Mouse (Mus musculus) limb, embryonic 10.5 days (tissue): ENCODE data around the gene Cct8l1. TPM values are rescaled to one million over a fixed set of nuclear protein-coding genes. Genes with fewer than 3 reads are reported as not detected.

ENCODE experiments used
- DNase-seq: peaks from one replicate; pipeline ENCODE4 v3.0.0-alpha.2; 2017; ENCODE audit warnings: low spot score
- H3K27ac ChIP-seq: fragments of 300-500 bp; sonication (generic); 2 replicates; pipeline ENCODE4 v1.5.1; 2016; ENCODE audit warnings: mild to moderate bottlenecking
- H3K27me3 ChIP-seq: fragments of 300-500 bp; sonication (generic); 2 replicates; pipeline ENCODE4 v1.6.1; 2016; ENCODE audit warnings: low read depth, mild to moderate bottlenecking; ENCODE audit not compliant: poor library complexity, severe bottlenecking
- H3K36me3 ChIP-seq: fragments of 300-500 bp; sonication (generic); 2 replicates; pipeline ENCODE4 v1.6.1; 2016; ENCODE audit warnings: mild to moderate bottlenecking, moderate library complexity
- H3K4me1 ChIP-seq: fragments of 300-500 bp; sonication (generic); 2 replicates; pipeline ENCODE4 v1.6.1; 2016
- H3K4me3 ChIP-seq: fragments of 300-500 bp; sonication (generic); 2 replicates; pipeline ENCODE4 v1.5.1; 2016; ENCODE audit warnings: mild to moderate bottlenecking, moderate library complexity
- H3K9me3 ChIP-seq: fragments of 300-500 bp; sonication (generic); replicated peaks from 2 replicates; pipeline ENCODE4 v1.6.1; 2016; ENCODE audit warnings: mild to moderate bottlenecking
- WGBS: fragments of 180-500 bp; shearing (Covaris S2); methylation state at CpG from one replicate; pipeline ENCODE4 v1.1.7; 2016; 5-methylcytosine and 5-hydroxymethylcytosine counted together
- polyA plus RNA-seq: library from polyadenylated mRNA; unstranded; fragments of >200 nt; fragmentation: Nextera tagmentation; extraction: Ambion mirVana; gene quantifications from 2 replicates; pipeline ENCODE4 v1.2.1, GENCODE M21; 2016

The Cct8l1 gene
- polyA plus RNA-seq, result not detected in 2 replicates

GRCm38 (mm10) chr5:25515767-25516166 lies at the start of gene Cct8l1:
Gene Cct8l1 (plus strand): TSS chr5:25516067.
- no peaks in the 10 kb centered on the region for H3K36me3 ChIP-seq
- DNase-seq, result no peak
- H3K27me3 ChIP-seq, result no peaks in the 10 kb centered on the region
- H3K4me1 ChIP-seq, result no peaks in the 10 kb centered on the region
- H3K4me3 ChIP-seq, result no peak within 1 kb of the TSS
- H3K27ac ChIP-seq, result no peak within 1 kb of the TSS
- 92% methylated on average over 5 of the region's 5 CpGs for WGBS
- no peaks in the 10 kb centered on the region for H3K9me3 ChIP-seq

- whole genome bisulfite sequencing, result 6% methylated on average over 6 of the region's 6 CpGs
- H3K27ac ChIP-seq, result peak overlapping the region; percentile 66; the same call in 1 of the 2 replicates
- no peak for DNase-seq
Observed at GRCm38 (mm10) chr5:25472070-25472469, 43.8 kb upstream of the Cct8l1 start.

GRCm38 (mm10) chr5:25475789-25476188 lies 40.1 kb upstream of the Cct8l1 start:
- Histone ChIP-seq H3K36me3 (no peaks in the 10 kb centered on the region), H3K4me1 (peaks cover 5% of the 10 kb centered on the region; the same call in 1 of the 2 replicates), H3K4me3 (no peak overlapping the region), H3K27me3 (no peaks in the 10 kb centered on the region), H3K9me3 (no peaks in the 10 kb centered on the region), H3K27ac (no peak overlapping the region)
- DNase-seq, result no peak
- 90% methylated on average over 2 of the region's 2 CpGs for WGBS

More at GRCm38 (mm10) chr5:25472070-25472469, 43.8 kb upstream of the Cct8l1 start:
- peak overlapping the region; percentile 42 for H3K4me3 ChIP-seq
- no peaks in the 10 kb centered on the region for H3K36me3 ChIP-seq
- no peaks in the 10 kb centered on the region for H3K9me3 ChIP-seq
- H3K4me1 ChIP-seq, result peaks cover 5% of the 10 kb centered on the region; the same call in 1 of the 2 replicates
- no peaks in the 10 kb centered on the region for H3K27me3 ChIP-seq

- H3K27me3 ChIP-seq, result no peaks in the 10 kb centered on the region
- no peak for DNase-seq
- H3K36me3 ChIP-seq, result no peaks in the 10 kb centered on the region
- H3K4me1 ChIP-seq, result no peaks in the 10 kb centered on the region
- no peak overlapping the region for H3K27ac ChIP-seq
- H3K9me3 ChIP-seq, result no peaks in the 10 kb centered on the region
- H3K4me3 ChIP-seq, result no peak overlapping the region
Observed at GRCm38 (mm10) chr5:25478863-25479262, 37.0 kb upstream of the Cct8l1 start.

DNA sequence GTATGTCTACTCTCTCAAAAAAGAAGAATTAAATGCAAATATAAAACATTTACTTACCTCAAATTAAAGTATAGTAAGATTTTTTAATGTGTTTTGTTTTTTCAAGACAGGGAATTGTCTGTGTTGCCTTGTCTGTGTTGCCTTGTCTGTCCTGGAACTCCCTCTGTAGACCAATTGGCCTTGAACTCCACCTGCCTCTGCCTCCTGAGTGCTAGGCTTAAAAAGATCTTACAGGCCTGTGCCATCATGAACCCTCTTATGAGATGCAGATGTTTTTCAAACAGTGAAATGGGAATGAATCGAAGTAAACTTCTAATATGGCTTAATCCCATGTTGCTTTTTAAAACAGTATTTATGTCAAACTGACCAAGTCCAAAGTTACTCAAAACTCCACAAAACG lies 19.2 kb upstream of the Cct8l1 start:
- Histone ChIP-seq H3K4me1 (peaks cover 15% of the 10 kb centered on the region), H3K9me3 (no peaks in the 10 kb centered on the region), H3K27me3 (0 out of 2 replicates have a peak, but pooled peaks cover 3% of the 10 kb centered on the region), H3K4me3 (peak overlapping the region; percentile 85), H3K27ac (no peak overlapping the region), H3K36me3 (no peaks in the 10 kb centered on the region)
- no peak for DNase-seq
- WGBS, result 54% methylated on average over 2 of the region's 2 CpGs

- H3K27me3 ChIP-seq, result 0 out of 2 replicates have a peak, but pooled peaks cover 6% of the 10 kb centered on the region
- H3K36me3 ChIP-seq, result no peaks in the 10 kb centered on the region
- peak overlapping the region; percentile 97 for H3K27ac ChIP-seq
- H3K4me3 ChIP-seq, result peak overlapping the region; percentile 85
- DNase-seq, result no peak
- 2% methylated on average over 10 of the region's 10 CpGs for WGBS
- H3K4me1 ChIP-seq, result peaks cover 15% of the 10 kb centered on the region
- H3K9me3 ChIP-seq, result no peaks in the 10 kb centered on the region
Observed at GRCm38 (mm10) chr5:25497369-25497719, 18.5 kb upstream of the Cct8l1 start.

DNA sequence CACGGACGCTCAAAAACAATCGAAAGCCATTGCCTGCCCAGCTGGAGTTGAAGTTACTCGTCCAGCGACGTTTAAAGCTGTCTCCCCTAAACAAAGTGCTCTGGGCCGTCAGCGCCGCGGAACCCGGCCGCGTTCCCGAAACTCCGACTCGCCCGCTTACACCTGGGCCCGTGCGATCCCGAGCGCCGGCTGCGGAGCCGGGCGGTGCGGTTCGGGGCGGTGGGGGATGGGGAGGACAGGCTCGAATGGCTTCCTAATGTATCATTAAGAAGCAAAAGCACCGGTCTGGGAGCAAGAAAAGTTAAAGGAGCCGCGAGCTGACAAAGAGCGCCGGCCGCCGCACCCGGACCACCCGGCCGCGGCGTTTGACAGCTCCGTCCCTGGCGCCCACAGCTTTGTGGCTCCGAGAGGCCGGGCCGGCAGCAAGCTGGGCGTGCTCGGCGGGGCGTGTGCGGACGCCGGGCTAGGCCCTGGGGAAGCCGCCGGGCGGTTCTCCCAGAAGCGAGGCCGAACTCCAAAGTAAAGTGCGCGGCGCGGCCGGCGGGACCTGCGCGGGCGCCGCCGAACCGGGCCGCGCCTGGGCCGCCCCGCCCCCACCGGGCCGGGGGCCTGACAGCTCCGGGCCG lies 18.0 kb upstream of the Cct8l1 start:
- H3K36me3 ChIP-seq, result no peaks in the 10 kb centered on the region
- WGBS, result under 1% methylated on average over 78 of the region's 78 CpGs
- peak overlapping the region; percentile 85 for H3K4me3 ChIP-seq
- DNase-seq, result peak; percentile 69
- 0 out of 2 replicates have a peak, but pooled peaks cover 6% of the 10 kb centered on the region for H3K27me3 ChIP-seq
- peak overlapping the region; percentile 97 for H3K27ac ChIP-seq
- H3K9me3 ChIP-seq, result no peaks in the 10 kb centered on the region
- H3K4me1 ChIP-seq, result peaks cover 15% of the 10 kb centered on the region

DNA sequence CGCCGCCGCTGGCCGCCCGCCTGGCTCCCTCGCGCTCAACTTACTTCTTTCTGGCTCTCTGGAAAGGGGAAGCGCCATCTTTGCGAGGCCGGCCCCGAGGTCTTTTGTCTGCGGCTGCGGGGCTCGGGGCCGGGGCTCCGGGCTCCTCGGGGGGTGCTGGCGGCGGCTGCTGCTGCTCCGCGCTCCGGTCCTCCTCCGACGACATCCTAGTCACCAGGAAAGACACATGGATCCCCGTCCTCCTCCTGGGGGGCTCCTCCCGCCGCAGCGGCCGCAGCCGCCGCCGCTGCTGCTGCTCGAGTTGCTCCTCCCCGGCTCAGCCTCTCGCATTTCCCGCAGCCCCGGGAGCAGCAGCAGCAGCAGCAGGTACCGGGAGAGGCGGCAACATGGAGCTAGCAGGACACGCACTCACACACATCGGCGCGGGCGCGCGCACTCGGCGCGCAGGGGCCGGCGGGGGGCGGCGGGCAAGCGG lies 17.5 kb upstream of the Cct8l1 start, which contains the start of gene Kmt2c:
Kmt2c (minus strand) TSS at position 438 of the 475 bp plus-strand sequence.
- Histone ChIP-seq H3K4me3 (peak within 1 kb of the TSS; percentile 85), H3K4me1 (peaks cover 15% of the 10 kb centered on the region), H3K27me3 (0 out of 2 replicates have a peak, but pooled peaks cover 6% of the 10 kb centered on the region), H3K27ac (peak within 1 kb of the TSS; percentile 97), H3K36me3 (no peaks in the 10 kb centered on the region), H3K9me3 (no peaks in the 10 kb centered on the region)
- peak; percentile 86 for DNase-seq
- WGBS, result 2% methylated on average over 40 of the region's 54 CpGs

- H3K27me3 ChIP-seq, result 0 out of 2 replicates have a peak, but pooled peaks cover 6% of the 10 kb centered on the region
- peak; percentile 83 for DNase-seq
- peak overlapping the region; percentile 85 for H3K4me3 ChIP-seq
- H3K36me3 ChIP-seq, result no peaks in the 10 kb centered on the region
- peaks cover 15% of the 10 kb centered on the region for H3K4me1 ChIP-seq
- H3K9me3 ChIP-seq, result no peaks in the 10 kb centered on the region
- WGBS, result 6% methylated on average over 79 of the region's 87 CpGs
- peak overlapping the region; percentile 97 for H3K27ac ChIP-seq
Observed at GRCm38 (mm10) chr5:25498821-25499422, 16.9 kb upstream of the Cct8l1 start.

GRCm38 (mm10) chr5:25499423-25500398 lies 16.2 kb upstream of the Cct8l1 start:
- Histone ChIP-seq H3K27me3 (0 out of 2 replicates have a peak, but pooled peaks cover 6% of the 10 kb centered on the region), H3K36me3 (no peaks in the 10 kb centered on the region), H3K4me3 (peak overlapping the region; percentile 85), H3K27ac (peak overlapping the region; percentile 94), H3K9me3 (no peaks in the 10 kb centered on the region), H3K4me1 (peaks cover 15% of the 10 kb centered on the region)
- WGBS, result under 1% methylated on average over 90 of the region's 90 CpGs
- peak; percentile 97 for DNase-seq

GRCm38 (mm10) chr5:25500686-25501085 lies 15.2 kb upstream of the Cct8l1 start:
- Histone ChIP-seq H3K4me1 (peaks cover 15% of the 10 kb centered on the region), H3K36me3 (no peaks in the 10 kb centered on the region), H3K4me3 (peak overlapping the region; percentile 85), H3K27ac (no peak overlapping the region), H3K27me3 (0 out of 2 replicates have a peak, but pooled peaks cover 6% of the 10 kb centered on the region), H3K9me3 (no peaks in the 10 kb centered on the region)
- 66% methylated on average over 7 of the region's 7 CpGs for WGBS
- no peak for DNase-seq

DNA sequence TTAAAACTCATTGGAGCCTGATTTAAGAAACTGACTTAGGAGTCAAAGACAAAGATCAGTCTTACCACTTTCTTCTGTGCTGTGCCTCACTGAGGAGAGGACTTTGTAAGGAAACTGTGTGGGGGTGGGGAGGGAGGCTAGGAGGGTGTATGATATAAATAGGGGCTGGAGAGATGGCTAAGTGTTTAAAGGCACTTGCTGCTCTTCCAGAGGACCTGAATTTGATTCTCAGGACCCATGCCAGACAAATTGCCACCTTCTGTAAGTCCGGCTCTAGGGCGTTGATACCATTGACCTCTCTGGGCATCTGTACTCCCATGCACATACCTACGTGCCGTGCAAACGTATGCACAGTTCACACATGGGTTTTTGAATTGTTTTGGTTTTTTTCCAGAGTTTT lies 9.8 kb upstream of the Cct8l1 start:
- DNase-seq, result no peak
- no peak overlapping the region for H3K4me3 ChIP-seq
- 91% methylated on average over 5 of the region's 5 CpGs for WGBS
- no peaks in the 10 kb centered on the region for H3K36me3 ChIP-seq
- no peaks in the 10 kb centered on the region for H3K9me3 ChIP-seq
- H3K27ac ChIP-seq, result no peak overlapping the region
- H3K4me1 ChIP-seq, result no peaks in the 10 kb centered on the region
- H3K27me3 ChIP-seq, result 0 out of 2 replicates have a peak, but pooled peaks cover 6% of the 10 kb centered on the region
